Comparison of ENCODE assay signal across 16 mouse cellular contexts in the genomic region with DNA sequence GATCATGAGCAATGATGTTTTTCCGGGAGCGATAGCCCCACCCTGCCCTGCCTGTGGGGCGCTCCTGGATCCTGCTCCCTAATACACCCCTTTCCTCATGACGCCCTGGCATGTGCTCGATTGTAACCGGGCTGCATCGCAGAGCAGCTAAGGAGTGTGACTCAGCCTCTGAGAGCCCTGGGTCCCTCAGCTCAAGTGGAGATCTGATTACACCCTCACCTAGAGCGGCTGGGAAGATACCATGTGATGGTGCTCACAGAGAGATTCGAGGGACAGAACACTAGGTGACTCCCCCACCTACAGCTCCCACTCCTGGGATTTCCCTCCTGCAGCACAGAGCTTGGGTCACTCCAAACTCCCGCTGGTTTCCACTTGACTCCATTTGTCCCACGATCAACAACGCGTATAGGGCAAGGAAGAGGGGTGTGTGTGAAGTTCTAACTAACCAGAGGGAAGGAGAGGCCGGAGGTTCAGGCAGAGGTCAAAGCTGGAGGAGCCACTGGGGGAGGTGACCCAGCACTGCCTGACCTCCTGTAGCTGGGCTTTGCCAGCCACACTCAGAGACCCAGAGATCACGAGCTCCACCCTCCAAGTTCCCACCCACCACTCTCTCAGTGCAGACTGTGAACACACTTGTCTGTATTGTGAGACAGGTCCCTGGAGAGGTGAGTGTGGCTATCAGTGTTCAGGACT.
DNase-seq lines count a peak whose midpoint lies in the region; ATAC-seq lines count a peak whose summit lies in the region.
"Had no signal": no experiment of that assay in that cellular context is flagged by ENCODE, and none has a peak within 500 bp of the region (broad histone marks: within the 10 kb centered on the region; RNA-seq: fewer than 3 reads in every experiment).

No protein-coding gene starts in this region.

- no peak overlapping the region for H3K27ac ChIP-seq in heart, embryonic 12.5 days (ENCODE audit: poor library complexity, severe bottlenecking)
- H3K27ac ChIP-seq in stomach, embryonic 16.5 days (ENCODE audit: low read length) = no peak overlapping the region
- H3K27ac ChIP-seq: liver, embryonic 13.5 days had no signal

- no peaks in the 10 kb centered on the region for H3K27me3 ChIP-seq in heart, embryonic 12.5 days (replicated peaks)
- H3K27me3 ChIP-seq in stomach, embryonic 16.5 days (ENCODE audit: control insufficient read depth, insufficient read depth, low read length) = no peaks in the 10 kb centered on the region
- H3K27me3 ChIP-seq: liver, embryonic 13.5 days had no signal

- H3K4me3 ChIP-seq in heart, embryonic 12.5 days = no peak overlapping the region
- no peak overlapping the region for H3K4me3 ChIP-seq in stomach, embryonic 16.5 days (replicated peaks; ENCODE audit: low read length)
- H3K4me3 ChIP-seq: liver, embryonic 13.5 days had no signal

- intact Hi-C loops in heart, postnatal 10 days (cut with DNase I) = no loop called here

- no peaks in the 10 kb centered on the region for H3K36me3 ChIP-seq in heart, embryonic 12.5 days
- no peaks in the 10 kb centered on the region for H3K36me3 ChIP-seq in stomach, embryonic 16.5 days (ENCODE audit: control insufficient read depth, insufficient read depth, low read length)
- H3K36me3 ChIP-seq: G1E; liver, embryonic 13.5 days had no signal

- WGBS in heart, embryonic 12.5 days = 32% methylated on average over 15 of the region's 15 CpGs
- 32% methylated on average over 15 of the region's 15 CpGs for WGBS in stomach, embryonic 16.5 days

- H3K4me1 ChIP-seq in heart, embryonic 12.5 days (replicated peaks) = peaks cover 18% of the 10 kb centered on the region
- no peaks in the 10 kb centered on the region for H3K4me1 ChIP-seq in stomach, embryonic 16.5 days (ENCODE audit: control insufficient read depth, insufficient read depth, low read length)

- no peaks in the 10 kb centered on the region for H3K9me3 ChIP-seq in heart, embryonic 12.5 days (replicated peaks)
- no peaks in the 10 kb centered on the region for H3K9me3 ChIP-seq in stomach, embryonic 16.5 days (replicated peaks; ENCODE audit: control insufficient read depth, low read length)
- H3K9me3 ChIP-seq: liver, embryonic 13.5 days had no signal

- H3K9ac ChIP-seq in heart, embryonic 12.5 days = no peak overlapping the region
- no peak overlapping the region for H3K9ac ChIP-seq in stomach, embryonic 16.5 days (ENCODE audit: low read length)
- H3K9ac ChIP-seq: liver, embryonic 13.5 days had no signal

- 0 out of 2 replicates have a peak, but pooled peaks have one; percentile 41 for ATAC-seq in heart, embryonic 12.5 days (ENCODE audit: insufficient number of reproducible peaks, low FRiP score)
- peak; percentile 59 for ATAC-seq in stomach, embryonic 16.5 days (ENCODE audit: insufficient read depth, low FRiP score)
- ATAC-seq: hindbrain, embryonic 16.5 days had no signal

- DNase-seq in heart, postnatal 10 days = no peak
- peak; percentile 8 to 36 for DNase-seq in lung, adult 18-20 months
- no peak for DNase-seq in lung, postnatal 14 days
- DNase-seq in brain, adult 2 months (ENCODE audit: low read depth, low spot score) = peak; percentile 55
- DNase-seq in T-cell, adult 2 months (ENCODE audit: low spot score) = no peak
- DNase-seq: adrenal gland, postnatal 36 days; cerebellum, postnatal 14 days; heart, adult 11 months; layer of hippocampus, postnatal 36 days; liver, embryonic 13.5 days; right cerebral cortex, postnatal 14 days; thymus, adult 2 months had no signal

- H3K4me2 ChIP-seq in heart, embryonic 12.5 days = no peak overlapping the region; the same call in 1 of the 2 replicates
- H3K4me2 ChIP-seq in stomach, embryonic 16.5 days (ENCODE audit: low read depth, low read length) = no peak overlapping the region
- H3K4me2 ChIP-seq: liver, embryonic 13.5 days had no signal

Comparison
In these comparisons a context has a peak if more than half of its experiments do, and no peak if none do; other contexts are left out.
1. DNase-seq: peak in lung, adult 18-20 months (2 of 2) and brain, adult 2 months (single experiment); none in heart, postnatal 10 days (0 of 2), lung, postnatal 14 days (single experiment) and T-cell, adult 2 months (single experiment).